Mouse (Mus musculus) cortical plate, adult 2 months (tissue): Measurements from ENCODE around the gene Ncoa4. TPM values are rescaled to one million over a fixed set of nuclear protein-coding genes. Genes with fewer than 3 reads are reported as not detected.
"Not testable (repeated sequence)": the region's sequence is repeated elsewhere in the genome, so short reads cannot be mapped to it uniquely, and the experiment has no call there.

Experiments used
- H3K27ac ChIP-seq: fragments of 200-500 bp; 2 replicates; pipeline ENCODE4 v1.5.1; 2012; ENCODE audit warnings: low read length, control low read depth, inconsistent platforms; ENCODE audit not compliant: insufficient read depth
- H3K4me1 ChIP-seq: fragments of 200-500 bp; 2 replicates; pipeline ENCODE4 v1.6.1; 2011; ENCODE audit warnings: low read length; ENCODE audit not compliant: control insufficient read depth, insufficient read depth
- H3K4me3 ChIP-seq: fragments of 200-500 bp; 2 replicates; pipeline ENCODE4 v1.5.1; 2011; ENCODE audit warnings: mild to moderate bottlenecking, low read length, control low read depth; ENCODE audit not compliant: insufficient read depth
- CTCF ChIP-seq: fragments of 200-500 bp; IDR thresholded peaks from 2 replicates; pipeline ENCODE4 v1.5.1; 2011; ENCODE audit warnings: mild to moderate bottlenecking, control low read depth, low read length; ENCODE audit not compliant: insufficient read depth; ENCODE audit errors: extremely low read depth
- POLR2A ChIP-seq: fragments of 200-500 bp; IDR thresholded peaks from 2 replicates; pipeline ENCODE4 v1.6.1; 2011; ENCODE audit warnings: mild to moderate bottlenecking, low read length, control low read depth; ENCODE audit not compliant: insufficient read depth; ENCODE audit errors: extremely low read depth
- polyA plus RNA-seq: library from polyadenylated mRNA; depleted of rRNA; stranded (reverse); fragments of >200 nt; gene quantifications from 2 replicates; pipeline ENCODE4 v1.2.3, GENCODE M21; 2012; rRNA removed

Gene Ncoa4
- 55.2 and 55.6 TPM in 2 replicates for polyA plus RNA-seq

DNA sequence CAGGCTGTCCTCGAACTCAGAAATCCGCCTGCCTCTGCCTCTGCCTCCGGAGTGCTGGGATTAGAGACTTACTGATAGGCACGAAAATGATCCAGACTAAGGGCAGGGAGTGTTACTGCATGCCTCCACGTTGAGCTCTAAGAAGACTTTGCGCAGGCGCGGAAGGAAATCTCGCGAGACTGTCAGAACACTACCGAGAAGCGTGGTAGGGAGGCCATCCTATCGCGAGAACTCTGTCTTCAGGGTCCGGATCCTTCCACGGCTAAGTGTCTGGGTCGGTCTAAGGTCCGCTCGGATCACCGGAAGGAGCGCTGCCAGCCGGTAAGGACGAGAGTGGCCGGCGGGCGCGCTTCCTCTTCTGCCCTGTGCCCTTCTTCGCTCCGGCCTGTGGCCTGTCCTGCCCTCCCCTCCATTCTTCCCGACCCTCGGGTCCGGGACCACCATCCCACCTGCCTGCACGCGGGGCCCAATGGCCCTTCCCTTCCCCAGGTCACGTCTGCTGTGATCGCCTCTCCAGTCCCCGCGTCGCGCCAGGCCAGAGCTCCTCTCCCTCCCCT, at the start of gene Ncoa4:
Ncoa4 (plus strand) TSS at position 176 of the 557 bp plus-strand sequence.
- peak; percentile 92 for TF ChIP-seq POLR2A
- TF ChIP-seq CTCF, result no peak

DNA sequence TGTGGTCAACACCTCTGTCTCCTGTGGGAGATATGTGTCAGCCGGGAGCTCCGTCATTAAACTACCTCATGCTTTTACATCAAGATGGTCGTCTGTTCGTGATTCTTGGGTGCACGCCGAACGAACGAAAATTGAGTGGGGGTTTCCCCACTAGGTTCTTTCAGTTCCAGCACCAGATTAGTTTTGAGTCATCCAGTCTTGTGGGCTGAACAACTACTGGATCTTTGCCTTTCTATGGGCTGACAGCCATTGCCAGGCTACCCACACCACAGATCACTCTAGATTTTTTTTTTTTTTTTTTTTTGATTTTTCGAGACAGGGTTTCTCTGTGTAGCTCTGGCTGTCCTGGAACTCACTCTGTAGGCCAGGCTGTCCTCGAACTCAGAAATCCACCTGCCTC, 47.5 kb upstream of the Ncoa4 start:
- H3K4me3 ChIP-seq, H3K4me1 ChIP-seq, H3K27ac ChIP-seq: not testable (repeated sequence)

More for the DNA sequence above, at the start of gene Ncoa4:
- Histone ChIP-seq H3K4me3 (peak within 1 kb of the TSS; percentile 93), H3K27ac (peak within 1 kb of the TSS; percentile 55), H3K4me1 (peaks cover 5% of the 10 kb centered on the region; the same call in 1 of the 2 replicates)

DNA sequence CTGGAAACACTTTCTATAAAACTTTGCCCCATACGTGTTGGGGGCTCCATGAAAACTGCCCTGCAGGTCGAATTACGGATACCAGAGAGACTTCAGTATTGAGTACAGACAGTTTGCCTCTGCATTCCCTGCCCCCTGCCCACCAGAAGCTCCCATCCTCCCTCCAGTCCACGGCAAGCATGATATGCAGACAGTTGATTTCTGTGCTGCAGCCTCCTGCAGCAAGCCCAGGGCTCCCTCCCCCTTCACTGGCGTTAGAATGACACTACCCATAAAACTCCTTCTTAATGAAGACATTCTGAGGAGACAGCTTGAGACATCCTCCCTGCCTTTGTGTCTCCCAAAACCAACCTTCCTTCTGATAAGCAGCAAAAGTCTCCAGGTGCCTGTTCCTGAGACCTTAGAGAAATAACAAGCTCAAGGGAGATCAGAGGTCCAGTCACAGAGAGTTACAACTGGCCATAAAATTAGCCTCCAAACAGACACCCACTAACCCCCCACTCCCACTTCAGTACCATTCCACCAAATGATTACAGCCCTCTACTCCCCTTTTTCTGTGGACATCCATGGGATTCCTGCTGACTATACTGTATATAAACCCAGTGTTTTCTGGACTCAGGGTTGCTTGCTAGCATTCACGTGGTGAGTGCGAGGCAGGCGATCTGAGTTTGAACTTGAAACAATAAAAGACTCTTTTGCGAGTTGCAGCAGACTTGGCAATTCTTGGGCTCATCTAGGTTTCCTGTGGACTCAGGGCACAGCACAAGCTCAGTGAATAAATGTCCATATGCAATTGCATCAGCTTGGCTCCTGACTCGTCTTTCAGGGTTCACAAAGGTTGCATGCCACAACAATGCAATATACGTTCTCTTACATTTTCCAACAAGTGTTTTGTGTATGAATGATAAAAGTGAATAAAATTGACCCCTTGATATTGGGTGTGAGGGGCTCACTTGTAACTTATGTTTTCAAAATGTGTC, 38.4 kb upstream of the Ncoa4 start:
- Histone ChIP-seq H3K4me3 (no peak overlapping the region), H3K27ac (no peak overlapping the region), H3K4me1 (no peaks in the 10 kb centered on the region)
- TF ChIP-seq CTCF, result no peak
- TF ChIP-seq POLR2A, result no peak

DNA sequence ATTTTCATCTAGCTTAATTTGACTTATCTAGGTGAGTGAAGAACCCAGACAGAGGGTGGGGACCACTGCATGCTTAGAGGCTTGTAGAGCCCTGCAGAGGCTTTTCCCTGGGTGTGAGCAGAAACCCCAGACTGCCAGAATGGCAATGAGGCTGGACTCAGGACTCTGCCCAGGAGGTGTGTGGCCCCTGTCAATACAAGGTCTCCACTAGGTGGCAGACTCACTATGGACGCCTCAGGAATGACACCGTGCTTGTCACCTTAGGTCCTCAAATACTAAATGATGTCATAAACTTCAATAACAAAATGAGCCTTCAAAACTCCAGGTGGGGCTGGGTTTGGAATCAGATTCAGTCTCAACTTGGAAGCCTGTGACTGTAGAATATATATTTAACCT, 37.7 kb upstream of the Ncoa4 start:
- Histone ChIP-seq H3K4me1 (no peaks in the 10 kb centered on the region), H3K4me3 (no peak overlapping the region)
- no peak for TF ChIP-seq POLR2A
- peak; percentile 24; the same call in 1 of the 2 replicates for TF ChIP-seq CTCF

DNA sequence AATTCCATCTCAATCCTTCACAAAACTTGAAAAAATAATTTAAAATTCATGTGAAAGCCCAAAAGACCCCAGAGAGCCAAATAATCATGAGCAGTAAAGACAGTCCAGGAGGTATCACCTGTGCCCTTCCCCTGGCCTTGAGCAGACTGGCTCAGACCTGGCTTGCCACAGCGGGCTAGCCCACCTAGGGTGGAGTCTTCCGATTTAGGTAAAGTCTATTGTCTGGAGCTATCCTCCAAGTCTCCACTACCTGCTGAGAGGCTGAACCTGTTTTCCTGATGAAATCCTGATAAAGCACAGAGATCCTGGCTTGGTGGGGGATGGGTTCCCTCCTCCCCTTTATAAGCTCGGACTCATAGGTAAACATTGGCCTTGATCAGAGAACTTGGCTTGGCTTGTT, 35.4 kb upstream of the Ncoa4 start:
- H3K4me1 ChIP-seq, result no peaks in the 10 kb centered on the region
- no peak overlapping the region for H3K4me3 ChIP-seq
- TF ChIP-seq CTCF (no peak), POLR2A (no peak)
- no peak overlapping the region; the same call in 1 of the 2 replicates for H3K27ac ChIP-seq

More for the DNA sequence above, 37.7 kb upstream of the Ncoa4 start:
- H3K27ac ChIP-seq, result no peak overlapping the region

DNA sequence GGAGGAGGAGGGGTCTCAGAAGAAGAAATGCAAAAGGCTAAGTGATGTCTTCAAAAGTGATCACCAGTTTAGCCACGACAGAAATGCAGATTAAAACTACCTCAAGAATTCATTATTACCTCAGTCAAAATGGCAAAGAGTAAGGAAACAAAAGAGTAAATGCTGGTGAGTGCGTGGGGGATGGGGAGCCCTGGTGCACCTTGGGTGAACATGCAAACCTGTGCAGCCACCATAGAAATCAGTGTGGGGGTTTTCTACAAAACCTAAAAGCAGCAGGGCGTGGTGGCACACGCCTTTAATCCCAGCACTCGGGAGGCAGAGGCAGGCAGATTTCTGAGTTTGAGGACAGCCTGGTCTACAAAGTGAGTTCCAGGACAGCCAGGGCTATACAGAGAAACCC, 34.4 kb upstream of the Ncoa4 start:
- H3K4me3 ChIP-seq, H3K27ac ChIP-seq: not testable (repeated sequence)

DNA sequence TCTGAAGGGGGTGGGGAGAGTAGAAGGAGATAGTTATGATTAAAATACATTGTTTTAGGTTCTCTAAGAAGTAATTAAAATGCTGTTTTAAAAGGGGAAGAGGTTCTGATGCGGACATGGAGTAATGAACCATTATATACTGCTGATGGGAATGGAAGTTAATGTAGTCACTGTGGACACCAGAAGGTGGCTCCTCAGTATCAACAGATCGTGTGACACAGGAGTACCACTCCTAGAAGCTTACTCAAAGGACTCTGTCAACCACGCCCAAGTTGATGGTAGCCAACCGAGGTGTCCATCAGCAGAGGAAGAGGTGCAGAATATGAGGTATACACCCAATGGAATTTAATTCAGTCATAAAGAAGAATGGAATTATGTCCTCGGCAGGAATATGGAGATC, 31.3 kb upstream of the Ncoa4 start:
- TF ChIP-seq POLR2A, result no peak
- no peak for TF ChIP-seq CTCF
- Histone ChIP-seq H3K27ac (no peak overlapping the region), H3K4me3 (no peak overlapping the region), H3K4me1 (no peaks in the 10 kb centered on the region)

More for the DNA sequence above, 34.4 kb upstream of the Ncoa4 start:
- H3K4me1 ChIP-seq, result not testable (repeated sequence)

DNA sequence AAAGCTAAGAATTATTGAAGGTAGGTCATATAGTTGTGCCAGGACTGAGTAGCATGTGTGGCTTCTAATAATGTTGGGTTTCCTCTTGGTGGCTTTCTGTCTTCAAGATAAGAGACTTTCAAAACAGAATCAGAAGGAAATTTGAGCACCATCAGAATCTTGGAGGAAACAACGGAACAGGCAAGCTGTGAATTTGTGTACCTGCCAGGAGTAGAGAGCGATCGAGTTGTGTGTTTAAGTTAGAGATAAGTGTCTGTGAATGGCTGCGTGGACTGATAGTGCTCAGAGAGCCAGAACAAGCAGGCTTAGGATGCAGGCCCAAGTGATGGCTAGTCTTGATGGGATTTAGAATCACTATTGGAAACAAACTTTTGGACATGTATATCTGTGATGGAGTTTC, 27.8 kb upstream of the Ncoa4 start:
- H3K27ac ChIP-seq, result no peak overlapping the region
- no peak overlapping the region for H3K4me3 ChIP-seq
- TF ChIP-seq CTCF, result no peak
- no peak for TF ChIP-seq POLR2A
- no peaks in the 10 kb centered on the region for H3K4me1 ChIP-seq

DNA sequence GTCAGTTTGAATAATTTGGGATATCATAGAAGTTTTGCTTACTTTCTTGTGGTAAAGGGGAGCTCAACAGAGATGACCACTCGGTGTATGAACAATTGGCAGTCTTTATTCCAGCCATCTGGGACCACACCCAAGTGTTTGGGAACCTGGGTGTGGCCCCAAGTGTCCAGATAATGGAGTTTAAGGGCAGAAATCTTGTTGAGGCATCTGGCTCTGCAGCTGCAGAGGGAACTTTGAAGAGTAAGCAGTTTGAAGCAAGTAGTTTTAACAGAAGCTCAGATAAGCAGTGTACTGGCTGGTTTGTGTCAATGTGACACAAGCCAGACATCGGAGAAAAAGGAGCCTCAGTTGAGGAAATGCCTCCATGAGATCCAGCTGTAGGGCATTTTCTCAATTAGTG, 25.4 kb upstream of the Ncoa4 start:
- H3K4me3 ChIP-seq, result no peak overlapping the region
- H3K4me1 ChIP-seq, result no peaks in the 10 kb centered on the region
- TF ChIP-seq CTCF, result no peak
- no peak overlapping the region for H3K27ac ChIP-seq

DNA sequence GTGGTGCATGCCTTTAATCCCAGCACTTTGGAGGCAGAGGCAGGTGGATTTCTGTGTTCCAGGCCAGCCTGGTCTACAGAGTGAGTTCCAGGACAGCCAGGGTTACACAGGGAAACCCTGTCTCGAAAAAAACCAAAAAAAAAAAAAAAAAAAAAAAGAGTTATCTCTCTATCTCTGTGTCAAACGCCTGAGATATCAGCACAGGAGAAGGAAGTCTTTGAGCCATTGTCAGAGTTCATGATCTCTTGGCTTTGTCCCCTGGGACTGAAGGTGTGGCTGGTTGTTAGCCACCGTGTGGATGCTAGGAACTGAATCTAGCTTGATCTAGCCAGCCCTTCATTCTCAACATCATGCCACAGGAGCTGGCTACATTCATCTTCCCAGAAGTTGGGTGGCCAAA, 23.2 kb upstream of the Ncoa4 start:
- not testable (repeated sequence) for H3K27ac ChIP-seq, H3K4me3 ChIP-seq, H3K4me1 ChIP-seq
